Mouse (Mus musculus) fat pad, adult 2 months (tissue): ENCODE measurements around the gene Dnajc22.
"Not testable (repeated sequence)": the region's sequence is repeated elsewhere in the genome, so short reads cannot be mapped to it uniquely, and the experiment has no call there.

Experiments used
- DNase-seq: peaks from one replicate; pipeline ENCODE4 v3.0.0-alpha.2; 2011; ENCODE audit warnings: low read depth, low spot score; ENCODE audit errors: extremely low read depth

Dnajc22 gene

DNA sequence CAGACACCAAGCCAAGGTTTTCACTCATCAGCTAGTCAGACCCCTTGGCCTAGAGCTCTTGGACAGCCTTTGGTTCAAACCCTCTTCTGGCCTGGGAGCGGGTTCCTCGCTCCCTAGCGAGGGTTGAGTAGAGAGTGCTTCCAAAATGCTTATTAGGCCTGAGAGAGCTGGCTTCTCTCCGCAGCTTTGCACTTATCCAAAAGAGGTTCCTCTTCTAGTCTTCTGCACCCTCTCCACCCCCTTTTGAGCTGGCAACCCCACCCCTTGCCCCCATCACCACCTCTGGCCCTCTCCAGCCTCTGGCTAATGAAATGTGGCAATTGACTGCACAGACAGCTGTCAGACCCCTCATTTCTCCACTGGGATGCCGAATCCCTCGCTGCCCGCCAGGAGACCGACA is at the start of gene Dnajc22:
TSS of gene Dnajc22 (plus strand) at position 301 of the 400 bp plus-strand sequence.
- DNase-seq = no peak

DNA sequence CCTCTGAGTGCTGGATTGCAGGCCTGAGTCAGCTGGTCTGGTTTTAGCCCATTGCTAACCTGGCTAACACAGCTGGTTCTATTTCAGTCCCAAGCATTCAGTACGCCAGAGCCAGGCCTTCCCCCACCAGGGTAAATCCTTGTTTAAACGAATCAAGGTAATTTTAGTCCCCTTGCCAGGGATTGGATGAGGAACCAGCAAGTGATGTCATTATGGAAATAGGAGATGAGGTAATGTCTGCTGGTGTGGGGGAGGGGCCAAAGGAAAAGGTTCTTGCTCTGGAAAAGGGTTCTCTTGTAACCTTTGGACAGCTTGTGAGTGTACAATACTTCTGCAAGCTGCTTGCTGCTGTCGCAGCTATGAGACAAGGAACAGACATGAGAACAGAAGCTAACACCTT is 48.1 kb upstream of the Dnajc22 start:
- no peak for DNase-seq

GRCm38 (mm10) chr15:99045734-99046133 is 47.2 kb upstream of the Dnajc22 start:
- DNase-seq = not testable (repeated sequence)

DNA sequence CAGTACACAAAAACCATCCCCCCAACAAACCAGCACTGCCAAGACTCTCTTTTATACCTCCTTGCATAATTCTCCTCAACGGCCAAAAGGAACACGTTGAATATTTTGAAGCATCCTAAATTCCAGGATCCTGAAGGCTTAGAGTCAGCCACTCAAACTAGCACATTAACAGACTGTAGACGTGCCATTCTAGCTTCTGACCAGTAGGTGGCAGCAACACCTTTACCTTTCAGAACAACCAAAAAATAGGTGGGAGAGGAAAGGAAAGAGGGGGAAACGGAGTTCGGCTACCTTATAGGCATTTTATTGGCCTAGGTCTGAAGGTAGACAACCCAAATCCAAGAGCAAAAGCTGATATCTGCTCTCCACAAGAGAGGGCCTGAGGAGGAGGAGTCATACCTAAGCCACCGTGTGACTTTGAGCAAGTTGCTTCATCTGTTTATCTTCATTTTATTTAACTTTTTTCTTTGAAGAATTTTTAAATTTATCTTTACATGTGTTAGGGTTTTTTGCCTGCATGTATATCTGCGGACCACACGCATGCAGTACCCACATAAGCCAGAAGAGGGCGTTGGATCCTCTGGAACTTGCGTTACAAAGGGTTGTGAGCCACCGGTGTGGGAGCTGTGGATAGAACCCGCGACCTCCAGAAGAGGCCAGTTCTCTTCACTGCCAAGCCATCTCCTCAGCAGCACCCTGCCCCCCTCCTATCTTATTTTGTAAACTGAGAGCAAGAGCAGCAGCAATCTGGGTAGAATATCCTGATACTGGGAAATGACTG is 43.3 kb upstream of the Dnajc22 start:
- no peak for DNase-seq

GRCm38 (mm10) chr15:99053373-99053772 is 39.6 kb upstream of the Dnajc22 start:
- DNase-seq = no peak

- no peak for DNase-seq
Observed at GRCm38 (mm10) chr15:99055040-99055439, 37.9 kb upstream of the Dnajc22 start, which contains the start of gene Prph. Gene Prph (plus strand): TSS chr15:99055174.

- no peak for DNase-seq
Observed at GRCm38 (mm10) chr15:99055511-99055961, 37.4 kb upstream of the Dnajc22 start.

DNA sequence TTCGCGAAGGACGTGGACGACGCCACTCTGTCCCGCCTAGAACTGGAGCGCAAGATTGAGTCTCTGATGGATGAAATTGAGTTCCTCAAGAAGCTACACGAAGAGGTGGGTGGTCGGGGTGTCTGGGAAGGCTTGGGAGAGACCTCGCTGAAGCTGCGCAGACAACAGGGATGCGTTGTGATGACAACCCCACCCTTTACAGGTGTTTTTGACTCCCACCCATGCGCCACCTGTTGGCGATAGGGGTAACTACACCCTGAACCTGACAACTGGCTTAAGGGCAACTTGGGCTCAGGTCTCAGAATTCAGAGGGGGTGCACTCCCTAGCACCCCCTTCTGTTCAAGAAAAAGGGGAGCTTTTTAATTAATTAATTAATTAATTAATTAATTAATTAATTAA is 36.6 kb upstream of the Dnajc22 start:
- DNase-seq = no peak

GRCm38 (mm10) chr15:99065557-99066165 is 27.3 kb upstream of the Dnajc22 start:
- DNase-seq = no peak

DNA sequence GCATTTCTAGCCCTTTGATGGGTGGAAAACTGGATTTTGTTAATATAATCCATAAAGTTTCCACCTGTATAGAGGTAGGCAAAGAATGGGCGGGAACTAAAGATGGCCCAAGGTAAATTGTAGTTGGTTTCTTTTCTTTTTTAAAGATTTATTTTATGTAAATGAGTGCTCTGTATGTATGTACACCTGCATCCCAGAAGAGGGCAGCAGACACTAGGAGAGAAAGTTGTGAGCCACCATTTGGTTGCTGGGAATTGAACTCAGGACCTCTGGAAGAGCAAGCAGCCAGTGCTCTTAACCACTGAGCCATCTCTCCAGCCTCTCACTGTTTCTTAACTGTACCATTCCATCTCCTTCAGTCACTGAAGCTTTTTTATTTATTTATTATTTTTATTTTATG is 21.0 kb upstream of the Dnajc22 start:
- no peak for DNase-seq

DNA sequence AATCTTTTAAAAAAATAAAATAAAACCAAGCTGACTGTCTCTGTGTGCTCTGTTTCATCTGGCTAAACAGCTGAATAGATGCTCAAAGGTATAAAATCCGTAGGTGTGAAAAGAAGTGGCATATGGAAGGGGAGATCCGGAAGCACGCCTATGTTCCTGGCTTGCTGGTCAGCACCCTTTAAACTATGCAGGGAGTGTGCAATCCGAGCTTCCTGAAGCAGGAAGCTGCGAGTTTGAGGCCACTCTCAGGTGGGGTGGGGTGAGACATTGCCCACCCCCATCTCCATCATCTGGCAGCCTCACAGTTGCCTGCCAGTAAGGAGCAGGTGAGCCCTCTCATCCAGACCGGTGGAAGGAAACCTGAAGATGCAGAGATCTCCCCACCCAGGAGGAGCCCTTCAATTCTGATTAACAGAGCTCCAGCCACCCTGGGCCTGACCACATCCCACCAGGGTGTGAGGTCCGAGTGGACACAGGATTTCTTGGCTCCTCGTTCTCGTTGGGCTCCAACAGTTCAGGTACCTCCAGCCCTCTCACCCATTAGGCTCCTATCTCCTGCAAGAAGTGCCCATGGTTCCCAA is 18.9 kb upstream of the Dnajc22 start, which contains the start of gene Troap:
TSS of gene Troap (plus strand) at position 557 of the 581 bp plus-strand sequence.
- DNase-seq = no peak

DNA sequence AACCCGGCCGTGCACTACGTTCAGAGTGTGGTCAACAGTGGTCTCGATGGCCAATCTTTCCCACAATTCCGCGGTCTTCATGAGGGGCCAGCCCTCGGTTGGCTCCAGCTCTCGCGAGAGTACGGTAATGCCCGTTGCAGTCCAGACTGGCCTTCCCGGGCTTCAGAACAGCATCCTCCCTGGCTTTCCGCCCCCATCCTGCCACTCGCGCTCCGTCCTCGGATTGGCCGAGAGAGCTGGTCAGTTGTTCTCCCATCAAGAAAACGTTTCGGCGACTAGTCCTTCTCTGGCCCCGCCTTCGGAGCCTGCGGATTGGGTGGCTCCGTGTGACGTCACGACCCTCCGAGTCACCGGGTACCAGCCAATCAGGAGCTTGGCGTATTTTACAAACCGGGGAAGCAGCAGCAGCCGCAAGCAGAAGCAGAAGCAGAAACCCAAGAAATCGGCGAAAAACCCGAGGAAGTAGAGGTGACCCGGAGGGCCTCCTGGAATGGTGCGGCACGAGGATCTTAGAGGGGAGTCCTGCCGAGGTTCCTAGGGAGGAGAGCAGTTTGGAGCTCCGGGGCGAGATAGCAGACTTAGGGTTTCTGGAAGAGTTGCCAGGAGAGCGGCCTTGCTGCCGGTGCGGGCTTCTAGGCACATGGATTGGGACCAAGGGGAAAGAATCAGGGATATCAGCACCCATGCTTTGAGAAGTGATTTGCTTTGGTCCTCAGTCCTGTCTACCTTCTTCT is 18.2 kb upstream of the Dnajc22 start:
- peak; percentile 51 for DNase-seq

DNA sequence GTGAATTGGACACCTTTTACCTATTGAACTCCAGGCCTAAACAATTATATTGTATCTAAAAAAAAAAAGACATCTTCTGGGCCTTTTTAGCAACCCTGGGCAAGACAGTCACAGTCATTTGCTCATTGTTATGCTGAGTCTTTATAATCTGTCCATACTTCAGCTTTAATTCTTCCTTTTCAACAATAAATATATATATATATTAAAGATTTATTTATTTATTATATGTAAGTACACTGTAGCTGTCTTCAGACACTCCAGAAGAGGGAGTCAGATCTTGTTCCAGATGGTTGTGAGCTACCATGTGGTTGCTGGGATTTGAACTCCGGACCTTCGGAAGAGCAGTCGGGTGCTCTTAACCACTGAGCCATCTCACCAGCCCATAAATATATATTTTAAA is 17.0 kb upstream of the Dnajc22 start:
- DNase-seq = not testable (repeated sequence)

DNA sequence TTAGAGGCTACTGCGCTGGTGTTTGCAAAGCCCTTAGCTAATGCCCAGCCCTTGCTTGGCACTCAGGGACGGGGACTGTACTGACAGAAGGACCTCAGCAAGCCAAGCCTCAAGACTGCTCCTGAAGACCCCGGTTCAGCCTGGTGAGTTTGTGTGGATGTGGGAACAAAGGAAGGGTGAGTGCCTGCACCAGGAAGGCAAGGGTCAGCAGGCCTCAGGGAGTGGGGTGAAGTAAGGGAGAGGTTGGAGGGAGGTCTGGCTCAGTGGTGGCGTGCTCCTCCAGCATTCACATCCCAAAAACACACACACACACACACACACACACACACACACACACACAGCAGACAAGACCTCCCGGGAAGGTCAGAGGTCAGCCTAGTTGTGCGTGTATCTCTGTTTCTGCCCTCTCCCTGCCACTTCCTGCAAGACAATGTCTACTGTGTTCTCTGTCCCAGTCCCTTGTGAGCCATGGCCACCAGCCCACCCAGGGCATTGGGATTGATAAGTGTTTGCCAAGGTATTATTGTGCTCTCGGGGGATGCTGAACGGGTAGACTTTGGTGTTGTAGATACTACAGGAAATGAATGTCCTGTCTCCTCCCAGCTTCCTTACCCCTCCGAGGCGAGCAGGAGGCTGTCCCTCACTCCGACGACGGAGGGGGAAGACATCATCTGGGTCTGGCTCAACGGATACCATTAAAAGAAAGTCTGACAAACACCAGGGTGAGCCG is 14.6 kb upstream of the Dnajc22 start:
- no peak for DNase-seq

- no peak for DNase-seq
Observed at GRCm38 (mm10) chr15:99079804-99080203, 13.2 kb upstream of the Dnajc22 start.

DNA sequence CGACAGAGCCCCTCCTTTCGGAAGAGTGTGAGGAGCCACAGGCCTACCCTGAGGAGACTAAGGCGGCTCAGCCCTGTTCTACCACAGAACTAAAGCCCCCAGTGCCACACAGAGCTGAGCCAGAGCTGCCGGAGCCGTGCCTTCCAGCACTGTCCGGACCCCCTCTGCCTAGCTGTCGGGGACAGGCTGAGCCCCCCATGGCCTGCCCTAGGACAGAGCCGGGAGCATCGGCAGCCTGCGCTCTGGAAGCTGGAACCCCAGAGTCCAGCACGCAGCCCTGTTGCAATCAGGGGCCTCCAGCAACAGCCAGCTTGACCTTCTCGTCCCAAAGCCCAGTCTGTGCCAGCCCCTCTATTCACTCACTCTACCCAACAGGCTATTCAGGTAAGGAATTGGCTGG is 10.6 kb upstream of the Dnajc22 start:
- no peak for DNase-seq

DNA sequence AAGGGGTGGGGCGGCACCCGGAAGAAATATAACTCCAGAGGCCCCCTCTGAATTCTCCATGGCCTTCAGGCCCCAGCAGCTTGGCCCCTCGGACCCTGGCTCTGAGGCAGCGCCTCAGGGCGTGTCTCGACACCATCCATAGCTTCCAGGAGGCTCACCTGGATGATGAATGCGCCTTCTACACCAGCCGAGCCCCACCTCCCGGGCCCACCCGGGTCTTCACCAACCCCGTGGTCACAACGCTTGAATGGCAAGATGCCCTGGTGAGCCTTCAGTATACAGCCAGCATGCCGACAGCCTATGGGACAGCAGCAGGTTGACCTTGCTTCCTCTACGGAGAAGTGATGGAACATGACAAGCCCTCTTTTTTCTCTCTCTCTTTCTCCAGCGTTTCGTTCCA is 10.1 kb upstream of the Dnajc22 start:
- DNase-seq = no peak

- no peak for DNase-seq
Observed at GRCm38 (mm10) chr15:99083258-99083657, 9.7 kb upstream of the Dnajc22 start.

- no peak for DNase-seq
Observed at GRCm38 (mm10) chr15:99083867-99084557, 9.0 kb upstream of the Dnajc22 start.

DNA sequence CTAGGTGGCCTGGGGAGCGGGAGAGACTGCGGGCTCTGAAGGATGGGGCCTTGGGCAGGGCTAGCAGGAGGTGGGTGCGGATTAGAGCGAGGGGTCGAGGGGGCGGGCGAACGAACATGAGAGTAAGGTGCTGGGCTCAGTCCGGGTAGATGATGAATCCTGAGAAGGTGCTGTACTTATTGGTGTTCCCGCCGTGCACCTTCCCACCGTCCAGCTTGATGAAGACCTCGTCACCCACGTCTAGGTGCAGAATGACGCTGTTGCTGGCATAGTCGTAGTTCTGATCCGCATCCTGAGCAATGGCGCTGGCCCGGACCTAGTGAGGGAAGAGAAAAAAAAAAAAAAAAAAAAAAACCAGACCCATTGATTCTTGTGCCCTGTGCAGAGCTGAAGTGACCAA is 8.4 kb upstream of the Dnajc22 start:
- no peak for DNase-seq
